Mouse (Mus musculus): ENCODE data around the gene Exoc6. TPM values are rescaled to one million over a fixed set of nuclear protein-coding genes. Genes with fewer than 3 reads are reported as not detected.

Gene Exoc6
- total and polyA plus RNA-seq, 3 experiments: 30.2 to 41.2 TPM; not detected in 1

GRCm38 (mm10) chr19:37550101-37551039, at the start of gene Exoc6 (continued):
- TF ChIP-seq POLR2AphosphoS2 (IDR thresholded peaks at IDR 0.05; ENCODE audit: low read length) (peak; percentile 58; the same call in 1 of the 2 replicates), ELF1 (IDR thresholded peaks at IDR 0.05; ENCODE audit: low read depth, low read length) (no peak), TAL1 (IDR thresholded peaks at IDR 0.05; ENCODE audit: low read length) (no peak), EP300 (IDR thresholded peaks at IDR 0.05; ENCODE audit: low read depth in 1 of 2, low read length in 2 of 2) (no peak), BHLHE40 (IDR thresholded peaks at IDR 0.05; ENCODE audit: borderline replicate concordance, low read depth, low read length) (no peak)

GRCm38 (mm10) chr19:37502996-37503395, 47.2 kb upstream of the Exoc6 start:
- Histone ChIP-seq H3K27me3 (ENCODE audit: control insufficient read depth in 1 of 2, insufficient read depth in 2 of 2, low read length in 2 of 2) (peaks cover 0 to 2% of the 10 kb centered on the region in 2 experiments; a peak in 2 of 4 replicates), H3K27ac (ENCODE audit: control insufficient read depth, low read depth, low read length) (no peak overlapping the region), H3K36me3 (ENCODE audit: control insufficient read depth in 1 of 2, insufficient read depth in 2 of 2, low read length in 2 of 2) (no peaks in the 10 kb centered on the region), H3K9ac (ENCODE audit: control insufficient read depth, low read depth, low read length, poor library complexity, severe bottlenecking) (no peak overlapping the region), H3K4me3 (ENCODE audit: control insufficient read depth in 1 of 2, insufficient read depth in 1 of 2, low read depth in 2 of 2, low read length in 2 of 2) (no peak overlapping the region), H3K79me2 (ENCODE audit: control insufficient read depth, insufficient read depth, low read length, poor library complexity) (no peaks in the 10 kb centered on the region), H3K4me1 (ENCODE audit: control insufficient read depth in 1 of 2, insufficient read depth in 2 of 2, low read length in 2 of 2) (0 out of 4 replicates have a peak, but pooled peaks cover 0 to 3% of the 10 kb centered on the region in 2 experiments), H3K9me3 (replicated peaks; ENCODE audit: insufficient read depth, low read length) (no peaks in the 10 kb centered on the region)
- TF ChIP-seq POLR2A (IDR thresholded peaks at IDR 0.05; ENCODE audit: control insufficient read depth in 1 of 2, insufficient read depth in 1 of 2, low read depth in 1 of 2, low read length in 2 of 2, poor library complexity in 1 of 2) (no peak), POLR2AphosphoS5 (IDR thresholded peaks at IDR 0.05; ENCODE audit: borderline replicate concordance, low read depth, low read length) (no peak), ZKSCAN1 (IDR thresholded peaks at IDR 0.05; ENCODE audit: low read depth, low read length) (no peak), ZC3H11A (IDR thresholded peaks at IDR 0.05; ENCODE audit: low read depth, low read length) (no peak), UBTF (IDR thresholded peaks at IDR 0.05; ENCODE audit: borderline replicate concordance, insufficient read depth, low read depth, low read length) (no peak), ETS1 (IDR thresholded peaks at IDR 0.05; ENCODE audit: low read depth, low read length) (no peak), NRF1 (IDR thresholded peaks at IDR 0.05; ENCODE audit: insufficient read depth, low read depth, low read length, poor library complexity, severe bottlenecking) (no peak), MEF2A (IDR thresholded peaks at IDR 0.05; ENCODE audit: extremely low read depth, insufficient replicate concordance, low read depth, low read length, poor library complexity, severe bottlenecking) (no peak), TAL1 (IDR thresholded peaks at IDR 0.05; ENCODE audit: low read length) (no peak), USF1 (IDR thresholded peaks at IDR 0.05; ENCODE audit: low read depth, low read length) (no peak), GABPA (IDR thresholded peaks at IDR 0.05; ENCODE audit: low read depth, low read length) (no peak), BHLHE40 (IDR thresholded peaks at IDR 0.05; ENCODE audit: borderline replicate concordance, low read depth, low read length) (no peak)
- DNase-seq (ENCODE audit: low read depth, low spot score): no peak
